8 mouse cellular contexts compared by ENCODE assay signal in genomic region chr15:102231748-102232147, GRCm38 (mm10). TPM values are rescaled to one million over a fixed set of nuclear protein-coding genes. Genes with fewer than 3 reads are reported as not detected.
A peak's percentile ranks its signal among the peaks of the same experiment; 100 is the strongest.
DNase-seq lines count a peak whose midpoint lies in the region; ATAC-seq and TF ChIP-seq lines count a peak whose summit lies in the region.

Gene Itgb7, minus strand, starts transcription at chr15:102231944.

- H3K27me3 ChIP-seq in forebrain, embryonic 12.5 days: peaks cover 3% of the 10 kb centered on the region; the same call in 1 of the 2 replicates
- H3K27me3 ChIP-seq in forebrain, embryonic 10.5 days (ENCODE audit: poor library complexity, severe bottlenecking): no peaks in the 10 kb centered on the region
- H3K27me3 ChIP-seq in liver, embryonic 14.5 days (ENCODE audit: control insufficient read depth, insufficient read depth, low read length): no peaks in the 10 kb centered on the region
- no peaks in the 10 kb centered on the region for H3K27me3 ChIP-seq in midbrain, embryonic 10.5 days (ENCODE audit: low read depth, poor library complexity, severe bottlenecking)
- no peaks in the 10 kb centered on the region for H3K27me3 ChIP-seq in forebrain, postnatal 0 days (ENCODE audit: insufficient read depth, low read length)

- peak; percentile 43; the same call in 1 of the 2 replicates for TF ChIP-seq EP300 in liver, embryonic 14.5 days (IDR thresholded peaks at IDR 0.05; ENCODE audit: low read depth)

- H3K36me3 ChIP-seq in forebrain, embryonic 12.5 days (replicated peaks): no peaks in the 10 kb centered on the region
- H3K36me3 ChIP-seq in forebrain, embryonic 10.5 days (replicated peaks): peaks cover 15% of the 10 kb centered on the region; the same call in 1 of the 2 replicates
- H3K36me3 ChIP-seq in liver, embryonic 14.5 days (replicated peaks; ENCODE audit: control insufficient read depth, insufficient read depth, low read depth): no peaks in the 10 kb centered on the region
- no peaks in the 10 kb centered on the region for H3K36me3 ChIP-seq in midbrain, embryonic 10.5 days
- H3K36me3 ChIP-seq in forebrain, postnatal 0 days (ENCODE audit: insufficient read depth): 0 out of 2 replicates have a peak, but pooled peaks cover 3% of the 10 kb centered on the region

- 0 out of 2 replicates have a peak within 1 kb of the TSS, but pooled peaks have one; percentile 25 for H3K9ac ChIP-seq in forebrain, embryonic 12.5 days
- H3K9ac ChIP-seq in liver, embryonic 14.5 days (replicated peaks): peak within 1 kb of the TSS; percentile 48
- no peak within 1 kb of the TSS for H3K9ac ChIP-seq in forebrain, postnatal 0 days

- peak; percentile 74; the same call in 1 of the 2 replicates for TF ChIP-seq POLR2A in bone marrow, adult 2 months (IDR thresholded peaks at IDR 0.05; ENCODE audit: borderline replicate concordance, control insufficient read depth, low read depth, low read length)

- H3K4me3 ChIP-seq in forebrain, embryonic 12.5 days (replicated peaks): no peak within 1 kb of the TSS
- H3K4me3 ChIP-seq in forebrain, embryonic 10.5 days: no peak within 1 kb of the TSS
- H3K4me3 ChIP-seq in bone marrow, adult 2 months (replicated peaks; ENCODE audit: control insufficient read depth, low read depth, low read length): peak within 1 kb of the TSS; percentile 71
- peak within 1 kb of the TSS; percentile 29 to 55 for H3K4me3 ChIP-seq in liver, embryonic 14.5 days (ENCODE audit: insufficient read depth in 1 of 2, low read depth in 2 of 2, low read length in 2 of 2)
- H3K4me3 ChIP-seq in midbrain, embryonic 10.5 days: no peak within 1 kb of the TSS
- H3K4me3 ChIP-seq in forebrain, postnatal 0 days (ENCODE audit: low read depth, low read length): no peak within 1 kb of the TSS

- no peak for DNase-seq in forebrain, embryonic 10.5 days (ENCODE audit: extremely low spot score, low spot score)
- peak in 1 of 3 experiments; percentile 33 for DNase-seq in liver, embryonic 14.5 days (ENCODE audit: low read depth in 3 of 3, low spot score in 3 of 3)
- DNase-seq in spleen, postnatal 36 days (ENCODE audit: low spot score in 2 of 2): peak; percentile 86 to 89
- DNase-seq in midbrain, embryonic 10.5 days (ENCODE audit: low spot score): no peak
- DNase-seq in Muller cell, postnatal 12 days (ENCODE audit: inconsistent ontology term): no peak
- no peak for DNase-seq in forebrain, postnatal 0 days

- no peak within 1 kb of the TSS for H3K4me2 ChIP-seq in forebrain, embryonic 12.5 days
- H3K4me2 ChIP-seq in liver, embryonic 14.5 days (ENCODE audit: low read depth): peak within 1 kb of the TSS; percentile 49
- H3K4me2 ChIP-seq in forebrain, postnatal 0 days (ENCODE audit: low read depth): no peak within 1 kb of the TSS

- no peaks in the 10 kb centered on the region for H3K9me3 ChIP-seq in forebrain, embryonic 12.5 days
- H3K9me3 ChIP-seq in forebrain, embryonic 10.5 days: no peaks in the 10 kb centered on the region
- H3K9me3 ChIP-seq in liver, embryonic 14.5 days (ENCODE audit: control insufficient read depth, low read length): no peaks in the 10 kb centered on the region
- H3K9me3 ChIP-seq in midbrain, embryonic 10.5 days (replicated peaks): no peaks in the 10 kb centered on the region
- no peaks in the 10 kb centered on the region for H3K9me3 ChIP-seq in forebrain, postnatal 0 days (ENCODE audit: low read length)

- H3K27ac ChIP-seq in forebrain, embryonic 12.5 days: no peak within 1 kb of the TSS
- H3K27ac ChIP-seq in forebrain, embryonic 10.5 days: no peak within 1 kb of the TSS
- peak within 1 kb of the TSS; percentile 44 for H3K27ac ChIP-seq in bone marrow, adult 2 months (ENCODE audit: control insufficient read depth, insufficient read depth, low read depth, low read length, poor library complexity)
- H3K27ac ChIP-seq in liver, embryonic 14.5 days: no peak within 1 kb of the TSS
- no peak within 1 kb of the TSS for H3K27ac ChIP-seq in midbrain, embryonic 10.5 days (replicated peaks)
- no peak within 1 kb of the TSS for H3K27ac ChIP-seq in forebrain, postnatal 0 days (ENCODE audit: low read depth, low read length)

- TF ChIP-seq CTCF in bone marrow, adult 2 months (IDR thresholded peaks at IDR 0.05; ENCODE audit: control insufficient read depth, insufficient read depth, low read length): no peak
- TF ChIP-seq CTCF in liver, embryonic 14.5 days (IDR thresholded peaks at IDR 0.05; ENCODE audit: low read depth): no peak
- TF ChIP-seq CTCF in forebrain, postnatal 0 days (IDR thresholded peaks at IDR 0.05; ENCODE audit: low read depth): no peak

- no peak for ATAC-seq in forebrain, embryonic 12.5 days (ENCODE audit: low FRiP score)
- peak; percentile 91 for ATAC-seq in liver, embryonic 14.5 days (ENCODE audit: insufficient read depth)
- no peak for ATAC-seq in forebrain, postnatal 0 days

- WGBS in forebrain, embryonic 12.5 days: 53% methylated on average over 6 of the region's 6 CpGs
- 63% methylated on average over 6 of the region's 6 CpGs for WGBS in forebrain, embryonic 10.5 days
- under 1% methylated on average over 6 of the region's 6 CpGs for WGBS in bone marrow, adult 2 months
- under 1% methylated on average over 6 of the region's 6 CpGs for WGBS in liver, embryonic 14.5 days (ENCODE audit: insufficient replicate concordance)
- 59% methylated on average over 6 of the region's 6 CpGs for WGBS in midbrain, embryonic 10.5 days
- WGBS in forebrain, postnatal 0 days: 66% methylated on average over 6 of the region's 6 CpGs

- peaks cover 16% of the 10 kb centered on the region for H3K4me1 ChIP-seq in forebrain, embryonic 12.5 days
- peaks cover 37% of the 10 kb centered on the region for H3K4me1 ChIP-seq in forebrain, embryonic 10.5 days
- peaks cover 7% of the 10 kb centered on the region for H3K4me1 ChIP-seq in bone marrow, adult 2 months (ENCODE audit: control insufficient read depth, insufficient read depth, low read length)
- peaks cover 21 to 36% of the 10 kb centered on the region in 2 experiments for H3K4me1 ChIP-seq in liver, embryonic 14.5 days (replicated peaks; ENCODE audit: control insufficient read depth in 2 of 2, insufficient read depth in 2 of 2, low read length in 1 of 2)
- H3K4me1 ChIP-seq in midbrain, embryonic 10.5 days: peaks cover 36% of the 10 kb centered on the region
- H3K4me1 ChIP-seq in forebrain, postnatal 0 days (ENCODE audit: insufficient read depth): no peaks in the 10 kb centered on the region

RNA-seq across cellular contexts. Expression of gene Itgb7, which starts in this region (rescaled TPM):
- 0.65 and 0.88 TPM in 2 replicates for polyA plus RNA-seq in forebrain, embryonic 12.5 days (2016; fragmentation: Nextera tagmentation; extraction: Ambion mirVana)
- polyA plus RNA-seq in forebrain, embryonic 10.5 days (2016; fragmentation: Nextera tagmentation; extraction: Ambion mirVana): 0.42 and 0.55 TPM in 2 replicates
- 39.1 and 140 TPM in 2 replicates for polyA plus RNA-seq in bone marrow, adult 2 months (2011; ENCODE audit: insufficient read depth, insufficient read length, low replicate concordance, missing spikeins)
- 1.6 and 2.7 TPM in 2 replicates for polyA plus RNA-seq in liver, embryonic 14.5 days (2012; rRNA removed)
- 5.6 and 5.7 TPM in 2 replicates for polyA plus RNA-seq in liver, embryonic 14.5 days (2014; fragmentation: Nextera tagmentation; extraction: Ambion mirVana)
- 0.31 and 0.56 TPM in 2 replicates for polyA plus RNA-seq in midbrain, embryonic 10.5 days (2016; fragmentation: Nextera tagmentation; extraction: Ambion mirVana)
- total RNA-seq in forebrain, postnatal 0 days (2014; rRNA removed): 0.31 and 2.4 TPM in 2 replicates
- polyA plus RNA-seq in forebrain, postnatal 0 days (2015; fragmentation: Nextera tagmentation; extraction: Ambion mirVana): 0.50 and 0.75 TPM in 2 replicates

Comparison
In these comparisons a context has a peak if more than half of its experiments do, and no peak if none do; other contexts are left out.
1. H3K4me3 ChIP-seq: peak in bone marrow, adult 2 months (single experiment) and liver, embryonic 14.5 days (2 of 2); none in forebrain, embryonic 12.5 days (single experiment), forebrain, embryonic 10.5 days (single experiment), midbrain, embryonic 10.5 days (single experiment) and forebrain, postnatal 0 days (single experiment).
2. DNase-seq: peak in spleen, postnatal 36 days (2 of 2); none in forebrain, embryonic 10.5 days (single experiment), midbrain, embryonic 10.5 days (single experiment), Muller cell, postnatal 12 days (single experiment) and forebrain, postnatal 0 days (single experiment).